Mouse (Mus musculus) right cerebral cortex, postnatal 14 days (tissue): Measurements from ENCODE around the gene Tspear.
"Not testable (repeated sequence)": the region's sequence is repeated elsewhere in the genome, so short reads cannot be mapped to it uniquely, and the experiment has no call there.

Experiments
- DNase-seq: peaks from one replicate; pipeline ENCODE4 v3.0.0; 2022

Gene Tspear

GRCm38 (mm10) chr10:77797677-77798076 is 111.3 kb downstream of the Tspear start:
- no peak for DNase-seq

- not testable (repeated sequence) for DNase-seq
These were observed 112.0 kb downstream of the Tspear start for GRCm38 (mm10) chr10:77798164-77798920.

- DNase-seq = no peak
These were observed 112.6 kb downstream of the Tspear start, which contains the start of gene Gm19668 for GRCm38 (mm10) chr10:77798921-77799508. Gene Gm19668 (minus strand): TSS chr10:77799133.

GRCm38 (mm10) chr10:77804095-77804494 is 117.7 kb downstream of the Tspear start:
- no peak for DNase-seq

GRCm38 (mm10) chr10:77811743-77812142 is 125.4 kb downstream of the Tspear start, which contains the start of gene Gm9507:
Gene Gm9507 (minus strand): TSS chr10:77811843.
- DNase-seq = no peak

- DNase-seq = no peak
These were observed 128.0 kb downstream of the Tspear start, which contains the start of gene Gm2696 for GRCm38 (mm10) chr10:77814382-77814781. Gene Gm2696 (plus strand): TSS chr10:77814682.

GRCm38 (mm10) chr10:77815514-77815913 is 129.1 kb downstream of the Tspear start:
- peak; percentile 37 for DNase-seq

GRCm38 (mm10) chr10:77818523-77818922 is 132.2 kb downstream of the Tspear start:
- DNase-seq = no peak

- no peak for DNase-seq
These were observed 132.8 kb downstream of the Tspear start for GRCm38 (mm10) chr10:77819203-77819602.

- DNase-seq = no peak
These were observed 140.6 kb downstream of the Tspear start, which contains the start of gene Krtap10-4 for GRCm38 (mm10) chr10:77826951-77827350. Gene Krtap10-4 (minus strand): TSS chr10:77827095.

- no peak for DNase-seq
These were observed 149.3 kb downstream of the Tspear start, which contains the start of gene Krtap10-10 for GRCm38 (mm10) chr10:77835647-77836046. Gene Krtap10-10 (plus strand): TSS chr10:77835947.

GRCm38 (mm10) chr10:77839006-77839405 is 152.6 kb downstream of the Tspear start:
- no peak for DNase-seq

- no peak for DNase-seq
These were observed 160.1 kb downstream of the Tspear start, which contains the start of gene Gm36176 for GRCm38 (mm10) chr10:77846503-77846902. Gene Gm36176 (plus strand): TSS chr10:77846803.

- DNase-seq = no peak
These were observed 160.6 kb downstream of the Tspear start for GRCm38 (mm10) chr10:77846961-77847360.

GRCm38 (mm10) chr10:77847538-77847937 is 161.2 kb downstream of the Tspear start:
- no peak for DNase-seq

GRCm38 (mm10) chr10:77852559-77852958 is 166.2 kb downstream of the Tspear start, which contains the start of gene Gm10318:
Gene Gm10318 (plus strand): TSS chr10:77852859.
- DNase-seq = no peak

GRCm38 (mm10) chr10:77861675-77862074 is 175.3 kb downstream of the Tspear start, which contains the start of gene Gm3285:
Gene Gm3285 (plus strand): TSS chr10:77861975.
- no peak for DNase-seq

GRCm38 (mm10) chr10:77864067-77864761 is 177.8 kb downstream of the Tspear start:
- DNase-seq = no peak

GRCm38 (mm10) chr10:77864762-77865143 is 178.4 kb downstream of the Tspear start:
- no peak for DNase-seq

GRCm38 (mm10) chr10:77867546-77867945 is 181.2 kb downstream of the Tspear start:
- no peak for DNase-seq

GRCm38 (mm10) chr10:77869651-77870050 is 183.3 kb downstream of the Tspear start:
- DNase-seq = no peak

GRCm38 (mm10) chr10:77878985-77879384 is 192.6 kb downstream of the Tspear start:
- no peak for DNase-seq

- DNase-seq = no peak
These were observed 193.9 kb downstream of the Tspear start for GRCm38 (mm10) chr10:77880305-77880704.
